Mouse (Mus musculus): ENCODE measurements around the gene Ina.

DNA sequence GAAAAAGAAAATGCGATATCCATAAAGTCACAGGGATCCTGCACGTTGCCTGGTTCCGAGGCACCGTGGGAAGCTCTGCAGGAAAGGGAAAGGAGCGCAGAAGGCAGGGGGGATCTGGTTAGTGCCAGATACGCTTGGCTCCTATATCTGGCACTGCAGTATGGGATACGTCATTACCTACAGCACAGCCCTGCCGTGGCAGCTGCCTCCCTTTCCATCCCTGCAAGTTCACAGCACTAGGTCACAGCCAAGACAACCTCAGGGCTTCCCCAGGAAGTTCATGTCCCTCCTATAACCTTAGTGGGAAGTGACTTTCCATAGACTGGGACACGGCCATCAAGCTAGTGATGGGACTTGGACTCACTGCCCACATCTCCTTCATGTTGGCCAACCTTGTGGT, 18.4 kb upstream of the Ina start:
- no peak for TF ChIP-seq CTCF (IDR thresholded peaks at IDR 0.05; ENCODE audit: borderline replicate concordance, extremely low read depth, insufficient read depth, insufficient read length)
- TF ChIP-seq POLR2A (IDR thresholded peaks at IDR 0.05; ENCODE audit: borderline replicate concordance, extremely low read depth, insufficient read depth, insufficient read length, poor library complexity, severe bottlenecking), result no peak

Measured in brain, embryonic 14.5 days (tissue).